In genomic region chr12:80113586-80114021, GRCm38 (mm10) we compare ENCODE assay signal across 8 mouse cellular contexts. TPM values are rescaled to one million over a fixed set of nuclear protein-coding genes. Genes with fewer than 3 reads are reported as not detected.
DNase-seq lines count a peak whose midpoint lies in the region; ATAC-seq and TF ChIP-seq lines count a peak whose summit lies in the region.

No protein-coding gene starts in this region.

- TF ChIP-seq CTCF in G1E (IDR thresholded peaks at IDR 0.05; ENCODE audit: low read depth, low read length), result no peak
- no peak for TF ChIP-seq CTCF in spleen, adult 2 months (IDR thresholded peaks at IDR 0.05; ENCODE audit: extremely low read depth, insufficient read depth, insufficient read length, insufficient replicate concordance)

- H3K4me3 ChIP-seq in G1E (ENCODE audit: low read depth, low read length), result peak overlapping the region; percentile 82
- peak overlapping the region; percentile 94 for H3K4me3 ChIP-seq in embryonic facial prominence, embryonic 12.5 days
- H3K4me3 ChIP-seq in heart, embryonic 13.5 days, result peak overlapping the region; percentile 89
- peak overlapping the region; percentile 84 for H3K4me3 ChIP-seq in kidney, embryonic 15.5 days (replicated peaks)
- H3K4me3 ChIP-seq in spleen, adult 2 months (ENCODE audit: extremely low read depth, insufficient read depth, insufficient read length), result peak overlapping the region; percentile 77

- peak overlapping the region; percentile 85 for H3K9ac ChIP-seq in embryonic facial prominence, embryonic 12.5 days
- H3K9ac ChIP-seq in heart, embryonic 13.5 days, result peak overlapping the region; percentile 92
- H3K9ac ChIP-seq in kidney, embryonic 15.5 days, result peak overlapping the region; percentile 79

- no peak; the same call in 1 of the 2 replicates for ATAC-seq in G1E (ENCODE audit: extremely low read depth, insufficient number of reproducible peaks, low FRiP score, poor library complexity, severe bottlenecking)
- no peak for ATAC-seq in embryonic facial prominence, embryonic 12.5 days (ENCODE audit: insufficient number of reproducible peaks, insufficient read depth, low FRiP score, low TSS enrichment)
- no peak for ATAC-seq in heart, embryonic 13.5 days (ENCODE audit: extremely low read depth, insufficient number of reproducible peaks, low FRiP score, low TSS enrichment)
- ATAC-seq in kidney, embryonic 15.5 days (replicated peaks; ENCODE audit: low FRiP score), result no peak

- peaks cover 68% of the 10 kb centered on the region for H3K4me1 ChIP-seq in G1E (ENCODE audit: insufficient read depth, low read depth, low read length)
- H3K4me1 ChIP-seq in embryonic facial prominence, embryonic 12.5 days, result peaks cover 13% of the 10 kb centered on the region; the same call in 1 of the 2 replicates
- H3K4me1 ChIP-seq in heart, embryonic 13.5 days, result peaks cover 51% of the 10 kb centered on the region
- H3K4me1 ChIP-seq in kidney, embryonic 15.5 days, result peaks cover 45% of the 10 kb centered on the region
- peaks cover 13% of the 10 kb centered on the region for H3K4me1 ChIP-seq in spleen, adult 2 months (ENCODE audit: control insufficient read depth, insufficient read depth, insufficient read length)

- no peaks in the 10 kb centered on the region for H3K9me3 ChIP-seq in G1E (replicated peaks)
- H3K9me3 ChIP-seq in embryonic facial prominence, embryonic 12.5 days, result no peaks in the 10 kb centered on the region
- H3K9me3 ChIP-seq in heart, embryonic 13.5 days, result no peaks in the 10 kb centered on the region
- no peaks in the 10 kb centered on the region for H3K9me3 ChIP-seq in kidney, embryonic 15.5 days (replicated peaks)

- under 1% methylated on average over 22 of the region's 22 CpGs for WGBS in embryonic facial prominence, embryonic 12.5 days
- under 1% methylated on average over 22 of the region's 22 CpGs for WGBS in heart, embryonic 13.5 days
- under 1% methylated on average over 22 of the region's 22 CpGs for WGBS in kidney, embryonic 15.5 days
- under 1% methylated on average over 22 of the region's 22 CpGs for WGBS in spleen, adult 2 months

- no peaks in the 10 kb centered on the region for H3K27me3 ChIP-seq in G1E (ENCODE audit: insufficient read depth, low read length)
- H3K27me3 ChIP-seq in embryonic facial prominence, embryonic 12.5 days, result no peaks in the 10 kb centered on the region
- no peaks in the 10 kb centered on the region for H3K27me3 ChIP-seq in heart, embryonic 13.5 days (replicated peaks)
- no peaks in the 10 kb centered on the region for H3K27me3 ChIP-seq in kidney, embryonic 15.5 days
- no peaks in the 10 kb centered on the region for H3K27me3 ChIP-seq in spleen, adult 2 months (ENCODE audit: control insufficient read depth, insufficient read depth, low read length)

- no peak for DNase-seq in G1E (ENCODE audit: low spot score)
- peak; percentile 69 for DNase-seq in lung, postnatal 10 days
- peak in 1 of 2 experiments; percentile 44 for DNase-seq in spleen, adult 2 months (ENCODE audit: low read depth in 1 of 2, low spot score in 2 of 2)
- no peak for DNase-seq in retina, embryonic 14.5 days (ENCODE audit: low spot score)
- no peak for DNase-seq in ovary, adult 18-20 months (ENCODE audit: low spot score)

- peak overlapping the region; percentile 99 for H3K27ac ChIP-seq in embryonic facial prominence, embryonic 12.5 days
- H3K27ac ChIP-seq in heart, embryonic 13.5 days (replicated peaks), result peak overlapping the region; percentile 99
- H3K27ac ChIP-seq in kidney, embryonic 15.5 days, result peak overlapping the region; percentile 99
- H3K27ac ChIP-seq in spleen, adult 2 months (ENCODE audit: insufficient read depth, low read length), result peak overlapping the region; percentile 100

- peaks cover 35% of the 10 kb centered on the region for H3K36me3 ChIP-seq in G1E (replicated peaks)
- peaks cover 14% of the 10 kb centered on the region for H3K36me3 ChIP-seq in embryonic facial prominence, embryonic 12.5 days
- H3K36me3 ChIP-seq in heart, embryonic 13.5 days, result peaks cover 27% of the 10 kb centered on the region
- H3K36me3 ChIP-seq in kidney, embryonic 15.5 days, result peaks cover 20% of the 10 kb centered on the region
- peaks cover 29% of the 10 kb centered on the region for H3K36me3 ChIP-seq in spleen, adult 2 months (ENCODE audit: control insufficient read depth, insufficient read depth, low read length)

- peak overlapping the region; percentile 86 for H3K4me2 ChIP-seq in embryonic facial prominence, embryonic 12.5 days (replicated peaks)
- peak overlapping the region; percentile 84 for H3K4me2 ChIP-seq in heart, embryonic 13.5 days
- peak overlapping the region; percentile 84 for H3K4me2 ChIP-seq in kidney, embryonic 15.5 days

- no peak for TF ChIP-seq POLR2A in spleen, adult 2 months (IDR thresholded peaks at IDR 0.05; ENCODE audit: low read depth, low read length)

RNA-seq across cellular contexts. Expression of gene Zfp36l1, which starts 0.8 kb away (rescaled TPM):
- total RNA-seq in G1E (2014; fragmentation: Nextera tagmentation) (281 and 283 TPM in 2 replicates), G1E (2017) (31.4 and 40.3 TPM in 2 replicates)
- 357 and 385 TPM in 2 replicates for polyA plus RNA-seq in G1E (2012)
- polyA plus RNA-seq in embryonic facial prominence, embryonic 12.5 days (2016; fragmentation: Nextera tagmentation; extraction: Ambion mirVana), result 115 and 124 TPM in 2 replicates
- polyA plus RNA-seq in heart, embryonic 13.5 days (2015; fragmentation: Nextera tagmentation; extraction: Ambion mirVana), result 89.3 and 96.2 TPM in 2 replicates
- 136 and 154 TPM in 2 replicates for polyA plus RNA-seq in kidney, embryonic 15.5 days (2015; fragmentation: Nextera tagmentation; extraction: Ambion mirVana)
- polyA plus RNA-seq in spleen, adult 2 months (2012; rRNA removed), result 251 and 372 TPM in 2 replicates
